Mouse (Mus musculus): ENCODE measurements at regions not wholly inside any gene's neighbourhood (a gene's known extent, or its start where the extent isn't known, plus 50 kb on each side); places are given as distances from the start of the nearest gene placed in this dataset.

GRCm38 (mm10) chr4:30809798-30810197 is 1154.1 kb upstream of the Map3k7 start:
- DNase-seq (ENCODE audit: low read depth, low spot score), result no peak
- Histone ChIP-seq H3K9me3 (replicated peaks; ENCODE audit: insufficient read depth, low read length) (no peaks in the 10 kb centered on the region), H3K27ac (ENCODE audit: control insufficient read depth, low read depth, low read length) (no peak overlapping the region), H3K9ac (ENCODE audit: control insufficient read depth, low read depth, low read length, poor library complexity, severe bottlenecking) (no peak overlapping the region), H3K4me3 (ENCODE audit: control insufficient read depth in 1 of 2, insufficient read depth in 1 of 2, low read depth in 2 of 2, low read length in 2 of 2) (no peak overlapping the region), H3K79me2 (ENCODE audit: control insufficient read depth, insufficient read depth, low read length, poor library complexity) (no peaks in the 10 kb centered on the region), H3K4me1 (ENCODE audit: control insufficient read depth in 1 of 2, insufficient read depth in 2 of 2, low read length in 2 of 2) (no peaks in the 10 kb centered on the region), H3K27me3 (ENCODE audit: control insufficient read depth in 1 of 2, insufficient read depth in 2 of 2, low read length in 2 of 2) (no peaks in the 10 kb centered on the region), H3K36me3 (ENCODE audit: control insufficient read depth in 1 of 2, insufficient read depth in 2 of 2, low read length in 2 of 2) (no peaks in the 10 kb centered on the region)
- TF ChIP-seq USF2 (IDR thresholded peaks at IDR 0.05; ENCODE audit: borderline replicate concordance in 1 of 2, insufficient read depth in 1 of 2, low read depth in 1 of 2, low read length in 2 of 2) (no peak), CHD2 (IDR thresholded peaks at IDR 0.05; ENCODE audit: low read length) (no peak), TBP (IDR thresholded peaks at IDR 0.05; ENCODE audit: low read depth, low read length) (no peak), ZKSCAN1 (IDR thresholded peaks at IDR 0.05; ENCODE audit: low read depth, low read length) (no peak), UBTF (IDR thresholded peaks at IDR 0.05; ENCODE audit: borderline replicate concordance, insufficient read depth, low read depth, low read length) (no peak), HCFC1 (IDR thresholded peaks at IDR 0.05; ENCODE audit: low read depth, low read length) (no peak), POLR2A (IDR thresholded peaks at IDR 0.05; ENCODE audit: control insufficient read depth in 1 of 2, insufficient read depth in 1 of 2, low read depth in 1 of 2, low read length in 2 of 2, poor library complexity in 1 of 2) (no peak), ZMIZ1 (IDR thresholded peaks at IDR 0.05; ENCODE audit: low read depth, low read length) (no peak), ELF1 (IDR thresholded peaks at IDR 0.05; ENCODE audit: low read depth, low read length) (no peak), MEF2A (IDR thresholded peaks at IDR 0.05; ENCODE audit: extremely low read depth, insufficient replicate concordance, low read depth, low read length, poor library complexity, severe bottlenecking) (no peak), MAZ (IDR thresholded peaks at IDR 0.05; ENCODE audit: low read depth, low read length) (no peak), MYB (IDR thresholded peaks at IDR 0.05; ENCODE audit: low read depth, low read length) (no peak), BHLHE40 (IDR thresholded peaks at IDR 0.05; ENCODE audit: borderline replicate concordance, low read depth, low read length) (no peak), SIN3A (IDR thresholded peaks at IDR 0.05; ENCODE audit: low read length) (no peak), SMC3 (IDR thresholded peaks at IDR 0.05; ENCODE audit: low read depth, low read length) (no peak), JUND (IDR thresholded peaks at IDR 0.05; ENCODE audit: low read depth, low read length) (no peak)

GRCm38 (mm10) chr4:30855361-30856056 is 1108.4 kb upstream of the Map3k7 start:
- Histone ChIP-seq H3K27me3 (ENCODE audit: control insufficient read depth in 1 of 2, insufficient read depth in 2 of 2, low read length in 2 of 2) (no peaks in the 10 kb centered on the region), H3K4me3 (ENCODE audit: control insufficient read depth in 1 of 2, insufficient read depth in 1 of 2, low read depth in 2 of 2, low read length in 2 of 2) (no peak overlapping the region), H3K4me1 (ENCODE audit: control insufficient read depth in 1 of 2, insufficient read depth in 2 of 2, low read length in 2 of 2) (no peaks in the 10 kb centered on the region), H3K9ac (ENCODE audit: control insufficient read depth, low read depth, low read length, poor library complexity, severe bottlenecking) (no peak overlapping the region), H3K36me3 (ENCODE audit: control insufficient read depth in 1 of 2, insufficient read depth in 2 of 2, low read length in 2 of 2) (no peaks in the 10 kb centered on the region), H3K9me3 (replicated peaks; ENCODE audit: insufficient read depth, low read length) (no peaks in the 10 kb centered on the region), H3K27ac (ENCODE audit: control insufficient read depth, low read depth, low read length) (no peak overlapping the region), H3K79me2 (ENCODE audit: control insufficient read depth, insufficient read depth, low read length, poor library complexity) (no peaks in the 10 kb centered on the region)
- TF ChIP-seq USF1 (IDR thresholded peaks at IDR 0.05; ENCODE audit: low read depth, low read length) (no peak), HCFC1 (IDR thresholded peaks at IDR 0.05; ENCODE audit: low read depth, low read length) (no peak), SIN3A (IDR thresholded peaks at IDR 0.05; ENCODE audit: low read length) (no peak)
- DNase-seq (ENCODE audit: low read depth, low spot score), result no peak

Data from MEL (cell line).